Mouse (Mus musculus) thymus, adult 2 months (tissue): ENCODE measurements around the gene Tfap2d. TPM values are rescaled to one million over a fixed set of nuclear protein-coding genes. Genes with fewer than 3 reads are reported as not detected.

ENCODE experiments used
- DNase-seq: peaks from one replicate; pipeline ENCODE4 v3.0.0; 2021
- H3K27ac ChIP-seq: fragments of 200-500 bp; 2 replicates; pipeline ENCODE4 v1.5.1; 2012; ENCODE audit warnings: low read length, control low read depth; ENCODE audit not compliant: control insufficient read depth, insufficient read depth
- H3K27me3 ChIP-seq: fragments of 200-500 bp; 2 replicates; pipeline ENCODE4 v1.6.1; 2012; ENCODE audit warnings: mild to moderate bottlenecking, low read length, moderate library complexity, mixed read lengths; ENCODE audit not compliant: control insufficient read depth, insufficient read depth
- H3K36me3 ChIP-seq: fragments of 200-500 bp; 2 replicates; pipeline ENCODE4 v1.6.1; 2012; ENCODE audit warnings: mild to moderate bottlenecking, low read length, moderate library complexity; ENCODE audit not compliant: control insufficient read depth, insufficient read depth
- H3K4me1 ChIP-seq: fragments of 200-500 bp; replicated peaks from 2 replicates; pipeline ENCODE4 v1.6.1; 2012; ENCODE audit warnings: low read length; ENCODE audit not compliant: control insufficient read depth, insufficient read depth
- H3K4me3 ChIP-seq: fragments of 200-500 bp; 2 replicates; pipeline ENCODE4 v1.5.1; 2012; ENCODE audit warnings: mild to moderate bottlenecking, low read length, control low read depth, moderate library complexity; ENCODE audit not compliant: control insufficient read depth, insufficient read depth
- CTCF ChIP-seq: fragments of 200-500 bp; IDR thresholded peaks from 2 replicates; pipeline ENCODE4 v1.5.1; 2012; ENCODE audit warnings: mild to moderate bottlenecking, control low read depth, low read length, moderate library complexity, borderline replicate concordance; ENCODE audit not compliant: control insufficient read depth, poor library complexity, insufficient read depth; ENCODE audit errors: extremely low read depth
- POLR2A ChIP-seq: fragments of 200-500 bp; IDR thresholded peaks from 2 replicates; pipeline ENCODE4 v1.6.1; 2012; ENCODE audit warnings: mild to moderate bottlenecking, low read length, control low read depth, moderate library complexity; ENCODE audit not compliant: control insufficient read depth, poor library complexity, insufficient read depth; ENCODE audit errors: extremely low read depth
- WGBS: fragments of 180-500 bp; shearing (Covaris S2); methylation state at CpG from one replicate; pipeline ENCODE4 v1.1.7; 2018; 5-methylcytosine and 5-hydroxymethylcytosine counted together
- polyA plus RNA-seq: library from polyadenylated mRNA; depleted of rRNA; stranded (reverse); fragments of >200 nt; gene quantifications from 2 replicates; pipeline ENCODE4 v1.2.3, GENCODE M21; 2012

Gene Tfap2d
- polyA plus RNA-seq, 1 experiment: not detected

DNA sequence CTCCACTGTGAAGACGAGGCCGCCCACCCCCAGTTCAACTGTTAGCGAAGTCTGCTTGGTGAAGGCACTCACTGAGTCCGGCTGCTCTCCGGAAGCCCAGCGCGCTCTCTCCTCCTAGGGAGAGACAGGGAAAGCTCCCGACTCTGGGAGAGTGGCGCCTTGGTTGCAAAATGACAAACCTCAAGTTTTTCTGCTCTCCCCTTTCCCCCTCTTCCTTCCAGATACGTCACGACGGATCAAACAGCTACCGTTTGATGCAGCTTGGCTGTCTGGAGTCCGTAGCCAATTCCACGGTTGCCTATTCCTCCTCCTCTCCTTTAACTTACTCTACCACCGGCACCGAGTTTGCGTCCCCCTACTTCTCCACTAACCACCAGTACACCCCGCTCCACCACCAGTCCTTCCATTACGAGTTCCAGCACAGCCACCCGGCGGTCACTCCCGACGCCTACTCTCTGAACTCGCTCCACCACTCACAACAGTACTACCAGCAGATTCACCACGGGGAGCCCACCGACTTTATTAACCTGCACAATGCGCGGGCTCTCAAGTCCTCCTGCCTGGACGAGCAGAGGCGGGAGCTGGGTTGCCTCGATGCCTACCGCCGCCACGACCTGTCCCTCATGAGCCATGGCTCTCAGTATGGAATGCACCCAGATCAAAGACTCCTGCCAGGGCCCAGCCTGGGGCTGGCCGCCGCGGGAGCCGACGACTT is 1.5 kb downstream of the Tfap2d start:
- no peaks in the 10 kb centered on the region for H3K27me3 ChIP-seq
- 6% methylated on average over 40 of the region's 40 CpGs for WGBS
- no peak for TF ChIP-seq CTCF
- TF ChIP-seq POLR2A: no peak
- no peaks in the 10 kb centered on the region for H3K36me3 ChIP-seq
- DNase-seq: no peak
- no peak overlapping the region for H3K4me3 ChIP-seq
- no peaks in the 10 kb centered on the region for H3K4me1 ChIP-seq
- H3K27ac ChIP-seq: no peak overlapping the region

DNA sequence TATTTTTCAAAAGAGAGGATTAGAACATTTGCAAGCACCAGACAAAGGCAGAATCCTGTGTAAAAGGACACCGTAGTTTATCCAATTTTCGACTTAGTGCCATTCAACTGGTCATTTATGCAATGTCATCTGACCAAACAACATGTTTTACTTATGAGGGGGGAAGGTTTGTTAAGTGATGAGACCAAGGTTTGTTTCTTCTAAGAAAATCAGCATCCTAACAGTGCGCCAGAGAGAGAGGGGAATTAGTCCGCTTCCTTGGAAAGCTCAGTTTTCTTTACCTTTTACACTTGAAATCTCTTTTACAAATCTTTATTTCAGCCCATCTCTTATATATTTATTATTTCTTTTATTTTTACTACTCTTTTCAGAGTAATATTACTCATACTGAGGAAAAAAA is 3.6 kb downstream of the Tfap2d start:
- no peak for TF ChIP-seq CTCF
- TF ChIP-seq POLR2A: no peak
- no peak for DNase-seq
- Histone ChIP-seq H3K4me1 (no peaks in the 10 kb centered on the region), H3K27ac (no peak overlapping the region), H3K27me3 (no peaks in the 10 kb centered on the region), H3K36me3 (no peaks in the 10 kb centered on the region), H3K4me3 (no peak overlapping the region)
- WGBS: 13% methylated on average over 4 of the region's 4 CpGs

DNA sequence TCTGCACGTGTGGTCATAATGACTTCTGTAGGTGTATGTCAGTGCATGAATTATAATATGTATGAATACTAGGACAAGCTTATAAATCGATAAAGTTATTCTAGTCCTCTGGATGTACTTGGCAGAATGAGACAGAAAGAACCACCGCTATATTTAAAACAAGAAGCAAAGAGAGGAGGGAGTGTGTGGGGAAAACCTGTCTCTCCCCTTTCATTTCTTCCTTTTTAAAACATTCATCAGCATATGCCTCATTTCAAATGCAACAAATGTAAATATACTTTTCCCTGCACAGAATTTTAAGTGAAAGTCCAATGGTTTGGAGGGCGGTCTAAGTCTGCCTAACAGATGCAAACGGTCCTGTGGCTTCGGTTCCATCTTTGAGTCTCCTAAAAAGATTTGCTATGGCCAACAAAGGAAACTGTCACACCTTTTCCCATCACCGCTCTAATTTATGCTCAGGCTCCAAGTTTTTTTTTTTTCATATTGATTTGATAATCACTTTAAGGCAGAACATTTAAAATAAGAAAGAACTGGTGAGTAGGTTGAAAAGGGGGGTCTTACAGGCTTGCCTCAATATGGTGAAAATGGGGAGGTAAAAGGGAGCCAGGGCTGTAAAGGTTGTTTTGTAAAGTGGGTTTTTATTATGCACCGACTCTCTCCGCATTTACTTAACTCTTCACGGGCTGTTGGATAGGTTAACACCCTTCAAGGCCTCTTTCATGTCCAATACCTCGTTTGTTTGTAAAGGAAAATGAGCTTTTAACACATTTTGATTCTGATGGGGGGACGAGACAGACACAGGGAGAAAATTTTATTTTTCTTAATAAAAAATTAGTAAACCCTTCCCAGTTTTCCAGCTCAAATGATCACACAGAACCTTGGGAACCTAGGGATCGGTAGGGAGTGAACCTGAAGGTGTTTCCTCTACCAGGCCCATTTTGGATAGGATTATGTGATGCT is 4.3 kb downstream of the Tfap2d start:
- TF ChIP-seq CTCF: no peak
- TF ChIP-seq POLR2A: no peak
- Histone ChIP-seq H3K4me1 (no peaks in the 10 kb centered on the region), H3K27me3 (no peaks in the 10 kb centered on the region), H3K27ac (no peak overlapping the region), H3K36me3 (no peaks in the 10 kb centered on the region), H3K4me3 (no peak overlapping the region)
- DNase-seq: no peak
- WGBS: 3% methylated on average over 13 of the region's 13 CpGs

- no peaks in the 10 kb centered on the region for H3K27me3 ChIP-seq
Measured at GRCm38 (mm10) chr1:19107801-19108200, 5.0 kb downstream of the Tfap2d start.

GRCm38 (mm10) chr1:19109711-19110110 is 6.9 kb downstream of the Tfap2d start:
- Histone ChIP-seq H3K4me3 (no peak overlapping the region), H3K27me3 (no peaks in the 10 kb centered on the region), H3K27ac (no peak overlapping the region), H3K4me1 (no peaks in the 10 kb centered on the region), H3K36me3 (no peaks in the 10 kb centered on the region)
- 7% methylated on average over 16 of the region's 16 CpGs for WGBS
- no peak for TF ChIP-seq POLR2A
- TF ChIP-seq CTCF: no peak
- no peak for DNase-seq

More at GRCm38 (mm10) chr1:19107801-19108200, 5.0 kb downstream of the Tfap2d start:
- 8% methylated on average over 3 of the region's 3 CpGs for WGBS
- Histone ChIP-seq H3K4me3 (no peak overlapping the region), H3K36me3 (no peaks in the 10 kb centered on the region), H3K4me1 (no peaks in the 10 kb centered on the region), H3K27ac (no peak overlapping the region)
- DNase-seq: no peak
- TF ChIP-seq POLR2A: no peak
- TF ChIP-seq CTCF: no peak

- Histone ChIP-seq H3K4me1 (no peaks in the 10 kb centered on the region), H3K36me3 (no peaks in the 10 kb centered on the region), H3K27ac (no peak overlapping the region), H3K27me3 (no peaks in the 10 kb centered on the region), H3K4me3 (no peak overlapping the region)
- 7% methylated on average over 5 of the region's 5 CpGs for WGBS
- TF ChIP-seq POLR2A (no peak), CTCF (no peak)
- no peak for DNase-seq
Measured at GRCm38 (mm10) chr1:19110211-19110610, 7.4 kb downstream of the Tfap2d start.
